Mouse (Mus musculus) CH12.LX (cell line): Measurements from ENCODE around the gene Scn4b.

Source experiments
- BHLHE40 ChIP-seq: IDR thresholded peaks from 2 replicates; pipeline ENCODE4 v1.6.1; 2011; ENCODE audit warnings: mild to moderate bottlenecking, low read depth, low read length, improper control_type of control experiment
- CTCF ChIP-seq, 2 experiments: IDR thresholded peaks in 1 of 2; conservative IDR thresholded peaks in 1 of 2; 2 replicates each; pipeline ENCODE4 v1.5.1; 2011 to 2012; ENCODE audit warnings: low read depth in 2 of 2, low read length in 2 of 2, improper control_type of control experiment in 1 of 2, inconsistent platforms in 1 of 2, mild to moderate bottlenecking in 1 of 2, moderate library complexity in 1 of 2
- E2F4 ChIP-seq: IDR thresholded peaks from 2 replicates; pipeline ENCODE4 v1.6.1; 2011; ENCODE audit warnings: low read depth, low read length, improper control_type of control experiment; ENCODE audit not compliant: insufficient replicate concordance
- ETS1 ChIP-seq: conservative IDR thresholded peaks from 2 replicates; pipeline ENCODE4 v1.6.1; 2012; ENCODE audit warnings: low read depth, mild to moderate bottlenecking, inconsistent platforms, low read length, improper control_type of control experiment, moderate library complexity
- IRF4 ChIP-seq: IDR thresholded peaks from 2 replicates; pipeline ENCODE4 v1.6.1; 2014; ENCODE audit warnings: low read depth, mild to moderate bottlenecking, inconsistent platforms, low read length, improper control_type of control experiment
- MAX ChIP-seq: IDR thresholded peaks from 2 replicates; pipeline ENCODE4 v1.6.1; 2011; ENCODE audit warnings: low read length, improper control_type of control experiment
- MEF2A ChIP-seq: IDR thresholded peaks from 2 replicates; pipeline ENCODE4 v1.6.1; 2014; ENCODE audit warnings: low read depth, mild to moderate bottlenecking, inconsistent platforms, low read length, improper control_type of control experiment, borderline replicate concordance
- MYC ChIP-seq: IDR thresholded peaks from 2 replicates; pipeline ENCODE4 v1.6.1; 2011; ENCODE audit warnings: low read depth, mild to moderate bottlenecking, improper control_type of control experiment, low read length
- POLR2A ChIP-seq: IDR thresholded peaks from 2 replicates; pipeline ENCODE4 v1.6.1; 2011; ENCODE audit warnings: low read depth, mild to moderate bottlenecking, improper control_type of control experiment, low read length
- POLR2AphosphoS2 ChIP-seq: IDR thresholded peaks from 2 replicates; pipeline ENCODE4 v1.6.1; 2011; ENCODE audit warnings: low read depth, low read length, improper control_type of control experiment
- RAD21 ChIP-seq: IDR thresholded peaks from 2 replicates; pipeline ENCODE4 v1.6.1; 2011; ENCODE audit warnings: low read depth, mild to moderate bottlenecking, low read length, improper control_type of control experiment, moderate library complexity
- USF1 ChIP-seq: IDR thresholded peaks from 2 replicates; pipeline ENCODE4 v1.6.1; 2014; ENCODE audit warnings: low read depth, mild to moderate bottlenecking, inconsistent platforms, low read length, improper control_type of control experiment
- ZC3H11A ChIP-seq: IDR thresholded peaks from 2 replicates; pipeline ENCODE4 v1.6.1; 2012; ENCODE audit warnings: low read depth, mild to moderate bottlenecking, inconsistent platforms, low read length, improper control_type of control experiment
- ZNF384 ChIP-seq: IDR thresholded peaks from 2 replicates; pipeline ENCODE4 v1.6.1; 2012; ENCODE audit warnings: low read depth, low read length, improper control_type of control experiment, inconsistent platforms

- TF ChIP-seq POLR2A = no peak
- no peak for TF ChIP-seq CTCF (conservative IDR thresholded peaks at IDR 0.05 in 1 of 2, IDR thresholded peaks at IDR 0.05 in 1 of 2; ENCODE audit: low read depth in 2 of 2, low read length in 2 of 2)
- no peak for TF ChIP-seq ZC3H11A
- no peak for TF ChIP-seq MYC
- no peak for TF ChIP-seq POLR2AphosphoS2
- no peak for TF ChIP-seq E2F4
- no peak for TF ChIP-seq ETS1
- no peak for TF ChIP-seq USF1
- no peak for TF ChIP-seq ZNF384
- no peak for TF ChIP-seq IRF4
- no peak for TF ChIP-seq BHLHE40
- no peak for TF ChIP-seq MEF2A
- TF ChIP-seq RAD21 = no peak
- TF ChIP-seq MAX = no peak
These were observed 20.3 kb upstream of the Scn4b start, which contains the start of gene Scn2b for GRCm38 (mm10) chr9:45117741-45118431.
